Mouse (Mus musculus) C3H10T1/2 (cell line): ENCODE results near the gene Ephb1. TPM values are rescaled to one million over a fixed set of nuclear protein-coding genes. Genes with fewer than 3 reads are reported as not detected.

Experiments
- polyA plus RNA-seq, 2 experiments: library from polyadenylated mRNA; unstranded; fragments of >200 nt; fragmentation: generic; extraction: Trizol; gene quantifications; one replicate each; pipeline ENCODE4 v1.2.1; 2012; ENCODE audit warnings: missing spikeins in 2 of 2

The Ephb1 gene
- not detected for polyA plus RNA-seq

GRCm38 (mm10) chr9:102354561-102354973, at the start of gene Ephb1:
Gene Ephb1, minus strand, starts transcription at chr9:102354693.

Other genes starting within 250 kb of the Ephb1 start
- not detected for gene Ky, start 151.1 kb upstream of the Ephb1 start, polyA plus RNA-seq